Mouse (Mus musculus): ENCODE measurements around the gene Pax5. TPM values are rescaled to one million over a fixed set of nuclear protein-coding genes. Genes with fewer than 3 reads are reported as not detected.

The Pax5 gene
- total RNA-seq, 4 experiments from 2014 or later: 0.22 to 2.7 (median 0.55) TPM

DNA sequence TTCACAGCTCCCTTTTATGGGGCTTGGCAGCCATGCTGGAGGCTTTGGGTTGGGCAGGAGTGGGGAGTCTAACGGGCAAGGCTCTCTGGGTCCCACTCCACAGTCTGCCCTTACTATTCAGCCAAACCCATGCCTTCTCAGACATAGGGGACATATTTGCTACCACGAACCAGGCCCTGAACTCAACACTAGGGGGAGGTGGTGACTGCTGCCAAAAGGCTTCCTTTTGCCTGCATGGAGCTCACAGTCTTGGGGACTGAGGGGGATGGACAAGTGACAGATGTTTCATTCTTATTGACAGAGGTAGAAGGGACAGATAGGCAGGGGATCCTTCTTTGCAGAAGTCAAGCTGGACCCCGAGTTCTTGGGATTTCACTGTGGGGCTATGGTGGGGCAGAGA is 42.1 kb downstream of the Pax5 start:
- DNase-seq (ENCODE audit: low spot score): no peak

DNA sequence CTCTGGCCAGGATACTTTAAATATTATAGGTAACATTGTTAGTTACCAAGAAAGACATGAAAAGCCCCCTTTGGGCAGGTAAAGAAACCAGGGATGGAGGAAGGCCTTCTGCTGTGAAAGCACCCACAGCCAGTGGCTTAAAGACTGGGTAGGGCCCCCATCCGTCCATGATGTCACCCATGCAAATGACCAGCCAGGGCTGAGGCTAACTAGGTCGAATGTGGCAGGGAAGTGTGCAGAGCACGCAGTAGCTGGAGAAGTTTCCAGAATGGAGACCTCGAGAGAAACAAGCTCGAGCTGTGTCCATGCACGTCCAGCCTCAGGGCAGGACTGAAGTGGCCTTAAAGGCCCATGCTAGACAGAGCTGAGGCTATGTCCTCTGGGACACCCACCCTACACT is 42.9 kb downstream of the Pax5 start:
- no peak for DNase-seq (ENCODE audit: low spot score)

DNA sequence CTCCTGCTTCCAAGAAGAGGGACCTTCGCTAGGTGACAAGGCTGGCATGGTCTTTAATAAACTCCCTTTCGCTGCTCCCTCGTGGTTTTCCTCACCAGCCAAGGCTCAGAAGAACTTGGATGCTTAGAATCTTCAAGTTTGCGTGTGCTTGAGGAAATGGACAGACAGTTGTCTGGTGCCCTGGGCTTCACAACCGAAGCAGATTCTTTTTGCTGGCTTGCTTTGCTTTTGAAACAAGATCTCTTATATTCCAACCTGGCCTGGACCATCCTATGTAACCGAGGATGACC is 45.6 kb downstream of the Pax5 start:
- no peak for DNase-seq (ENCODE audit: low spot score)

- no peak for DNase-seq (ENCODE audit: low spot score)
Observed at GRCm38 (mm10) chr4:44664004-44664766, 46.1 kb downstream of the Pax5 start.

- no peak for DNase-seq (ENCODE audit: low spot score)
Observed at GRCm38 (mm10) chr4:44663489-44663888, 46.8 kb downstream of the Pax5 start.

DNA sequence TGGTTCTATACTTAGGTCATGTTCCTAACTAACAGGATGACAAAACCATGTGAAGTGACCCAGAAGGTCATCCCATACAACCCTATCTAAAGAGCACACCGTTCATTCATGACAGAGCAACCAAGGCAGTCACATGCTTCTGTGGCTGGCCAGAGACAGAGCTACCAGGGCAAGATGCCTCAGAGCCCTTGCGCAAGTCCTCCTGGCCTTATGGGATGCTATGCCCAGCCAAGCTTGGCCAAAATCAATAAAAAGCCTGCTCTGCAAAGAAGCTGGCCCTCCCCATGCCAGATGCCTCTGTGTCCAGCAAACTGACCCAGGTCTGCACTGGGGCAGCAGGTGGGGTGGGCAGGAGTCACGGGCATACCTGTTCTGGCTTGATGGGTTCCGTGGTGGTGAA is 65.1 kb downstream of the Pax5 start:
- no peak for DNase-seq (ENCODE audit: low spot score)

- no peak for DNase-seq (ENCODE audit: low spot score)
Observed at GRCm38 (mm10) chr4:44641831-44642587, 68.3 kb downstream of the Pax5 start.

DNA sequence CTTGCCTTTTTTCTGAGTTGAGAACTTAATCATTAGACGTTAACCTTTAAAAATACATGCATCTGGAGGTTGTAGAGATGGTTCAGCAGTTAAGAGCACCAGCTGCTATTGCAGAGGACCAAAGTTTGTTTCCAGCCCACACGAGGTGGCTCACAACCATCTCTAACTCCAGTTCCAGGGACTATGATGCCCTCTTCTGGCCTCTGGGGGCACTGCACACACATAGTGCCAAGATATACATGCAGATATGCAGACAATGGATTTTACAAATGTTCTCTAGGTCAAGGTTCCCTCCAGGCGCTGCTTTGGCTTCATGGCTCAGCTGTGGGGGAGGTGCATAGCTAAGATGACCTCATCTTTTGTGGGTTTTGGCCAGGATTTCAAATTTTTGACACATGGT is 74.7 kb downstream of the Pax5 start:
- no peak for DNase-seq (ENCODE audit: low spot score)

DNA sequence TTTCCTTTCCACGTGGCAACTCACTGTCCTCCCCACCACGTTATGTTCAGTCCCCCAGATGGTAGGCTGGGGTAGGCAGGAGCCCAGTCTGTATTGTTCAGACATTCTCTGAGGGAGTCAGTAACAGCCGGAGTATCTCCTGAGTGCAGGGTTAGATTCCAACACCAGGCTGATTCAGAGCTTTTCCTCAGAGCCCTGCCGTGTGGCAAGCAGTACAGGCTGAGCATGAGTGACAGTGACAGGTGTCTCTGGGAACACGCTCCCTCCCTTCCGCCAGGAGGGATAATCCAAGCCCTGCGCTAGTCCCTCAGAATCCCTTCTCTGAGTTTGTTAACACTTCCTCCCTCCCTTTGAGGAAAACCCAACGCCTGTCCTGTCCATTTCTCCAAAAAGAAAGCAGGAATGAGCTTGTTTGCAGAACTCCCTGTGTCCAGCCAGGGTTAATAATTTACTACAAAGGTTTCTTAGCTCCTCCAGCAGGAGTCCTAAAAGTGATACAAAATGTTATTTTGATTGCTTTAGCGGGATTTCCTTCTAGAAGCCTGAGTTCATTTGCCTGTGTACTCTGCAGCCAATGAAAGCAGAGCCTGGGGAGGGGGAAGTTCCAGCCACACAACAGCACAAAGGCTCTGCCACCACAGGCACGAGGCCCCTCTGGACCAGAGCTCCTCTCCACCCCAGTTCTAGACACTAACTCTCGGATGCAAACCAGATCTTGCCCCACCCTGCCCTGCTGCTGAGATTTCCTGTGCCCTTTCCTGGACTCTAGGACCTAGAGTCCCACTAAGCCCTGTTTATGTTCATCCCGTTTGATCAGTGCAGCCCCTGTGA is 76.4 kb downstream of the Pax5 start:
- DNase-seq (ENCODE audit: low spot score): no peak

GRCm38 (mm10) chr4:44630059-44630458 is 80.2 kb downstream of the Pax5 start:
- DNase-seq (ENCODE audit: low spot score): no peak

DNA sequence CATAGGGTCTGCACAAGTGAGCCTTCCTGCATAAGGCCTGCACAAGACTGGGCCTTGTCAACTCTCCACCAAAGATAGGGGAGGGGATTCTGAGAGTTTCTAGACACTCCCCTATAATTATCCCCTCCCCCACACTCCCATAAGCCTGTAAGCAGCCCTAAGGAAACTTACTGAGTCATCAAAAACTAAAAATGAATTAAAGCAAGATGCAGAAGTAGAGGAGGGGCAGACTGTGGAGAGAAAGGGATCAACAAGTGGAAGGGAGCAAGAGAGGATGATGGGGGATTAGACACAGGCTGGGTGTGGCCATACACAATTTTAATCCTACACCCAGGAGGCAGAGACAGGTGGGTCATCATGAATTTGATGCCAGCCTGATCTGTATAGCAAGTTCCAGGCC is 82.4 kb downstream of the Pax5 start:
- no peak for DNase-seq (ENCODE audit: low spot score)

GRCm38 (mm10) chr4:44625108-44625424 is 85.2 kb downstream of the Pax5 start:
- DNase-seq (ENCODE audit: low spot score): no peak

- no peak for DNase-seq (ENCODE audit: low spot score)
Observed at GRCm38 (mm10) chr4:44624232-44625107, 85.8 kb downstream of the Pax5 start.

DNA sequence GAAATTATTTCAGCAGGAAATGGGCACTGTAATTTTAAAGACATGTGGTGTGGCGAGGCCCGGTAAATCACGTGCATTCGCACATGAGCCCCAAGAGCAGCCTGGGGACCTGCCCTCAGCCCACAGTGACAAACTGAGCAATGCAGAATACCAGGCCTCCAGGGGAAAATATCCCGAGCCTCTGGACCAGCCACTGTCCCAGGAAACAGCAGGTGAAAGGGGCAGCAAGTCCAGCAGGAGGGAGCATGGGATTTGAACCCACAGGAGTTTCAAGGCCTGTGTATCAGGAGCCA is 86.9 kb downstream of the Pax5 start:
- DNase-seq (ENCODE audit: low spot score): no peak

DNA sequence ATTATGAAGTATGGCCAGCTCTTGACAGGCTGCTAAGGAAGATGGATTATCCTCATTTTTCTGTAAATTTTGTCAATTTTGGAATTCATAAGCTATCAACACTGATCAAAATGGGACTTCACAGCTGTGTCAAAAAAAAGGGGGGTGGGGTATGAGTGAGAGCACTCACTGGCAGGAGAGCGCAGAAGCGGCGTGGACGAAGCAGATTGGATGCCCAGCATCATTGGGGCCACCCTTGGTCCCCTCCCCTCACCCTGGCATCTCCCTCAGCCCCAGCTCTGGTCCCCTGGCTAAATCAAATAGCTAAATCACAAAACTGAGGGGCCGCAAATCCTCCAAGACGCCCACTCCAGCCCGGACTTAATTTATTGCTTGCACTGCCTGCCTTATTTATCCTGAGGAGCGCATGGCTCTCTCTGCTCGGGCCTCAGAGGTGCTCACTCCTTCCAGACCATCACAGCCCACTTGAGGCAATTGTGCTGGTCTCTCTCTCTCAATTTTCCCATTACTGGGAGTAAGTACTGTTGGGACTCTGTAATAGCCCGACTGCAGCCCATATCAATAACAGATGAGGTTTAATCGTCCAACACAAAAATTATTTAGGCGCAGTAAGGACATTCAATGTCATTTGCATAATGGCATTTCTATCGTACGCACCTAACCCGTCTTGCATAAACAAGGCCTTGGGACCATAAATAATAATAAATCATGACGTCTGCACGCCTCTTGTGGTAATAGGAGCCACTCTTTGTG is 87.4 kb downstream of the Pax5 start:
- no peak for DNase-seq (ENCODE audit: low spot score)

GRCm38 (mm10) chr4:44620241-44620640 is 90.0 kb downstream of the Pax5 start:
- no peak for DNase-seq (ENCODE audit: low spot score)

GRCm38 (mm10) chr4:44614066-44614667 is 96.1 kb downstream of the Pax5 start:
- no peak for DNase-seq (ENCODE audit: low spot score)

- DNase-seq (ENCODE audit: low spot score): no peak
Observed at GRCm38 (mm10) chr4:44612392-44612791, 97.9 kb downstream of the Pax5 start.

GRCm38 (mm10) chr4:44605453-44605852 is 104.8 kb downstream of the Pax5 start:
- peak; percentile 37 for DNase-seq (ENCODE audit: low spot score)

DNA sequence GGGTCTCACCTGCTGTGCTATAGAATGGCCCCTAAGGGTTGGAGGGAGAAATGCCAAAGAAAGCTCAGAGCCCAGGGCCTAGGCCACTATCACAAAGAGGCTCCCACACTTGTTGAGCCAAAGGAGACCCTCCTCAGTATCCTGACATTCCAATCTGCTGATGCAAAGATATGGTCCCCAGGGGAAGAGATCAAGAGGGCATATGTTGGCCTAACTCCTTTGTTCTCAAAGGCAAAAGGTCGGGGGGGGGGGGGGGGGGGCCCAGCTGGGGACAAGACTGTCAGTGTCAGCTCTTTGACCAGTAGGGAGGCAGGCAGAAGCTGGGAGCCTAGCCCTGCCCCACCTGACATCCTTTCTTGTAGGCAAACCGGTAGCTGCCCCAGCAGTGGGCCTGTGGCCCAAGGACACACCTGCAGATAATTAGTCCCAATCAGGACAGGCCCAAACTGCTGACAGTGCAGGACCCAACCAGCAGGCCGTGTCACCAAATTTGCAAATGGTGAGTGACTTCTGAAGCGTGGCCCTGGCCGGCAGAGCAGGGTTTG is 108.0 kb downstream of the Pax5 start:
- DNase-seq (ENCODE audit: low spot score): no peak
